Mouse (Mus musculus) 3134 (cell line): ENCODE results near the gene Dcaf6.
"Not testable (repeated sequence)": the region's sequence is repeated elsewhere in the genome, so short reads cannot be mapped to it uniquely, and the experiment has no call there.

ENCODE experiments used
- DNase-seq: peaks from one replicate; pipeline ENCODE4 v3.0.0-alpha.2; 2011; ENCODE audit warnings: low spot score; ENCODE audit not compliant: insufficient read length; ENCODE audit errors: extremely low read depth

Gene Dcaf6

GRCm38 (mm10) chr1:165426254-165426653 is 34.0 kb downstream of the Dcaf6 start:
- DNase-seq = no peak

GRCm38 (mm10) chr1:165421357-165421915 is 38.8 kb downstream of the Dcaf6 start:
- no peak for DNase-seq

GRCm38 (mm10) chr1:165396401-165396805 is 63.9 kb downstream of the Dcaf6 start:
- no peak for DNase-seq

GRCm38 (mm10) chr1:165395940-165396339 is 64.3 kb downstream of the Dcaf6 start:
- DNase-seq = no peak

- no peak for DNase-seq
Observed at GRCm38 (mm10) chr1:165394836-165395235, 65.4 kb downstream of the Dcaf6 start.

- DNase-seq = no peak
Observed at GRCm38 (mm10) chr1:165393033-165393432, 67.2 kb downstream of the Dcaf6 start.

- DNase-seq = no peak
Observed at GRCm38 (mm10) chr1:165388716-165389115, 71.6 kb downstream of the Dcaf6 start.

- no peak for DNase-seq
Observed at GRCm38 (mm10) chr1:165386525-165386923, 73.8 kb downstream of the Dcaf6 start.

GRCm38 (mm10) chr1:165385810-165386524 is 74.3 kb downstream of the Dcaf6 start:
- no peak for DNase-seq

GRCm38 (mm10) chr1:165373839-165374238 is 86.4 kb downstream of the Dcaf6 start:
- DNase-seq = no peak

- DNase-seq = no peak
Observed at GRCm38 (mm10) chr1:165370990-165371389, 89.3 kb downstream of the Dcaf6 start.

GRCm38 (mm10) chr1:165365057-165365456 is 95.2 kb downstream of the Dcaf6 start:
- DNase-seq = no peak

GRCm38 (mm10) chr1:165363271-165363670 is 97.0 kb downstream of the Dcaf6 start:
- DNase-seq = no peak

- no peak for DNase-seq
Observed at GRCm38 (mm10) chr1:165356347-165356746, 103.9 kb downstream of the Dcaf6 start.

- no peak for DNase-seq
Observed at GRCm38 (mm10) chr1:165348627-165349026, 111.6 kb downstream of the Dcaf6 start.

- DNase-seq = no peak
Observed at GRCm38 (mm10) chr1:165344453-165344852, 115.8 kb downstream of the Dcaf6 start.

GRCm38 (mm10) chr1:165342126-165342525 is 118.1 kb downstream of the Dcaf6 start:
- DNase-seq = no peak

- no peak for DNase-seq
Observed at GRCm38 (mm10) chr1:165332797-165333196, 127.5 kb downstream of the Dcaf6 start.

- DNase-seq = no peak
Observed at GRCm38 (mm10) chr1:165330859-165331258, 129.4 kb downstream of the Dcaf6 start.

- not testable (repeated sequence) for DNase-seq
Observed at GRCm38 (mm10) chr1:165328384-165329289, 131.6 kb downstream of the Dcaf6 start.

- DNase-seq = no peak
Observed at GRCm38 (mm10) chr1:165327831-165328230, 132.4 kb downstream of the Dcaf6 start.
